Mouse (Mus musculus) splenic B cell, adult 2 months (primary cell): Measurements from ENCODE around the gene Uox.

Source experiments
- DNase-seq: peaks from one replicate; pipeline ENCODE4 v3.0.0-alpha.2; 2011; ENCODE audit warnings: low read depth, low spot score
- H3K27me3 ChIP-seq: 2 replicates; pipeline ENCODE4 v1.6.1; 2012; ENCODE audit warnings: mild to moderate bottlenecking, low read length, moderate library complexity, mixed read lengths; ENCODE audit not compliant: control insufficient read depth, poor library complexity, insufficient read depth, severe bottlenecking
- H3K36me3 ChIP-seq: 2 replicates; pipeline ENCODE4 v1.6.1; 2012; ENCODE audit warnings: mild to moderate bottlenecking, low read length, moderate library complexity, mixed read lengths; ENCODE audit not compliant: control insufficient read depth, poor library complexity, insufficient read depth, severe bottlenecking

The Uox gene

GRCm38 (mm10) chr3:146625766-146626165 is 55.5 kb downstream of the Uox start:
- no peak for DNase-seq
- H3K36me3 ChIP-seq = no peaks in the 10 kb centered on the region
- H3K27me3 ChIP-seq = no peaks in the 10 kb centered on the region

- DNase-seq = no peak
- no peaks in the 10 kb centered on the region for H3K27me3 ChIP-seq
- no peaks in the 10 kb centered on the region for H3K36me3 ChIP-seq
Observed at GRCm38 (mm10) chr3:146628227-146628982, 58.2 kb downstream of the Uox start.

- no peaks in the 10 kb centered on the region for H3K36me3 ChIP-seq
- H3K27me3 ChIP-seq = no peaks in the 10 kb centered on the region
- DNase-seq = no peak
Observed at GRCm38 (mm10) chr3:146632506-146632905, 62.3 kb downstream of the Uox start.

GRCm38 (mm10) chr3:146641818-146642427 is 71.7 kb downstream of the Uox start:
- DNase-seq = no peak
- Histone ChIP-seq H3K36me3 (no peaks in the 10 kb centered on the region), H3K27me3 (no peaks in the 10 kb centered on the region)

GRCm38 (mm10) chr3:146649311-146649894 is 79.2 kb downstream of the Uox start:
- no peaks in the 10 kb centered on the region for H3K27me3 ChIP-seq
- no peak for DNase-seq
- no peaks in the 10 kb centered on the region for H3K36me3 ChIP-seq

GRCm38 (mm10) chr3:146650716-146651115 is 80.5 kb downstream of the Uox start:
- H3K27me3 ChIP-seq = no peaks in the 10 kb centered on the region
- DNase-seq = no peak
- no peaks in the 10 kb centered on the region for H3K36me3 ChIP-seq

- Histone ChIP-seq H3K36me3 (no peaks in the 10 kb centered on the region), H3K27me3 (no peaks in the 10 kb centered on the region)
- DNase-seq = no peak
Observed at GRCm38 (mm10) chr3:146651217-146651616, 81.0 kb downstream of the Uox start, which contains the start of gene 4930503B20Rik. 4930503B20Rik (minus strand) TSS chr3:146651317.

- Histone ChIP-seq H3K27me3 (no peaks in the 10 kb centered on the region), H3K36me3 (no peaks in the 10 kb centered on the region)
- DNase-seq = no peak
Observed at GRCm38 (mm10) chr3:146652431-146652830, 82.2 kb downstream of the Uox start.

GRCm38 (mm10) chr3:146653692-146654091 is 83.5 kb downstream of the Uox start:
- H3K27me3 ChIP-seq = no peaks in the 10 kb centered on the region
- no peak for DNase-seq
- no peaks in the 10 kb centered on the region for H3K36me3 ChIP-seq

GRCm38 (mm10) chr3:146655111-146655577 is 84.9 kb downstream of the Uox start:
- DNase-seq = no peak
- H3K27me3 ChIP-seq = no peaks in the 10 kb centered on the region
- no peaks in the 10 kb centered on the region for H3K36me3 ChIP-seq

- no peaks in the 10 kb centered on the region for H3K36me3 ChIP-seq
- DNase-seq = no peak
- H3K27me3 ChIP-seq = no peaks in the 10 kb centered on the region
Observed at GRCm38 (mm10) chr3:146657433-146657832, 87.2 kb downstream of the Uox start.

- no peak for DNase-seq
- no peaks in the 10 kb centered on the region for H3K36me3 ChIP-seq
- no peaks in the 10 kb centered on the region for H3K27me3 ChIP-seq
Observed at GRCm38 (mm10) chr3:146658061-146658639, 87.9 kb downstream of the Uox start.

GRCm38 (mm10) chr3:146659321-146659720 is 89.1 kb downstream of the Uox start:
- no peaks in the 10 kb centered on the region for H3K36me3 ChIP-seq
- no peak for DNase-seq
- no peaks in the 10 kb centered on the region for H3K27me3 ChIP-seq

GRCm38 (mm10) chr3:146661001-146661400 is 90.8 kb downstream of the Uox start:
- H3K27me3 ChIP-seq = no peaks in the 10 kb centered on the region
- H3K36me3 ChIP-seq = no peaks in the 10 kb centered on the region
- DNase-seq = no peak

GRCm38 (mm10) chr3:146661907-146662306 is 91.7 kb downstream of the Uox start:
- no peaks in the 10 kb centered on the region for H3K36me3 ChIP-seq
- H3K27me3 ChIP-seq = no peaks in the 10 kb centered on the region
- no peak for DNase-seq
